In genomic region chr2:70993740-70994139, GRCm38 (mm10) we compare ENCODE assay signal across 23 mouse cellular contexts.
A peak's percentile ranks its signal among the peaks of the same experiment; 100 is the strongest.
DNase-seq lines count a peak whose midpoint lies in the region; ATAC-seq and TF ChIP-seq lines count a peak whose summit lies in the region.
"Had no signal": no experiment of that assay in that cellular context is flagged by ENCODE, and none has a peak within 500 bp of the region (broad histone marks: within the 10 kb centered on the region; RNA-seq: fewer than 3 reads in every experiment).

No protein-coding gene starts in this region.

- no peak overlapping the region for H3K4me3 ChIP-seq in heart, embryonic 10.5 days
- H3K4me3 ChIP-seq in liver, embryonic 13.5 days (replicated peaks): no peak overlapping the region
- no peak overlapping the region for H3K4me3 ChIP-seq in liver, postnatal 0 days (ENCODE audit: low read depth, low read length)
- no peak overlapping the region for H3K4me3 ChIP-seq in hindbrain, embryonic 12.5 days
- H3K4me3 ChIP-seq: embryonic facial prominence, embryonic 12.5 days; forebrain, embryonic 13.5 days; heart, adult 2 months; heart, embryonic 12.5 days; hindbrain, embryonic 13.5 days had no signal

- no peaks in the 10 kb centered on the region for H3K9me3 ChIP-seq in heart, embryonic 10.5 days
- no peaks in the 10 kb centered on the region for H3K9me3 ChIP-seq in liver, embryonic 13.5 days (replicated peaks)
- no peaks in the 10 kb centered on the region for H3K9me3 ChIP-seq in liver, postnatal 0 days (ENCODE audit: low read length)
- no peaks in the 10 kb centered on the region for H3K9me3 ChIP-seq in hindbrain, embryonic 12.5 days (replicated peaks)
- H3K9me3 ChIP-seq: embryonic facial prominence, embryonic 12.5 days; forebrain, embryonic 13.5 days; G1E; hindbrain, embryonic 13.5 days had no signal

- peak; percentile 48; the same call in 1 of the 2 replicates for ATAC-seq in liver, embryonic 13.5 days (ENCODE audit: low read depth)
- 0 out of 2 replicates have a peak, but pooled peaks have one; percentile 21 for ATAC-seq in liver, postnatal 0 days
- no peak for ATAC-seq in hindbrain, embryonic 12.5 days (ENCODE audit: low FRiP score)
- ATAC-seq: CD4-positive, CD25-positive, alpha-beta regulatory T cell, adult 4 months; forebrain, embryonic 13.5 days; forebrain, postnatal 0 days; hindbrain, postnatal 0 days had no signal

- no peak for TF ChIP-seq CTCF in liver, postnatal 0 days (IDR thresholded peaks at IDR 0.05; ENCODE audit: low read depth)

- WGBS in heart, embryonic 10.5 days: 70% methylated on average over 3 of the region's 3 CpGs
- WGBS in liver, embryonic 13.5 days (ENCODE audit: insufficient replicate concordance): 54% methylated on average over 3 of the region's 3 CpGs
- WGBS in liver, postnatal 0 days (ENCODE audit: insufficient replicate concordance): 58% methylated on average over 3 of the region's 3 CpGs
- WGBS in hindbrain, embryonic 12.5 days: 95% methylated on average over 3 of the region's 3 CpGs

- H3K27ac ChIP-seq in heart, embryonic 10.5 days: peak overlapping the region; percentile 69; the same call in 1 of the 2 replicates
- peak overlapping the region; percentile 39; the same call in 1 of the 2 replicates for H3K27ac ChIP-seq in liver, embryonic 13.5 days
- H3K27ac ChIP-seq in liver, postnatal 0 days (ENCODE audit: low read depth): 0 out of 2 replicates have a peak overlapping the region, but pooled peaks have one; percentile 25
- no peak overlapping the region for H3K27ac ChIP-seq in hindbrain, embryonic 12.5 days
- H3K27ac ChIP-seq: embryonic facial prominence, embryonic 12.5 days; forebrain, embryonic 13.5 days; heart, adult 2 months; hindbrain, embryonic 13.5 days; hindbrain, postnatal 0 days had no signal

- no peaks in the 10 kb centered on the region for H3K27me3 ChIP-seq in heart, embryonic 10.5 days (ENCODE audit: insufficient read depth, poor library complexity, severe bottlenecking)
- H3K27me3 ChIP-seq in liver, embryonic 13.5 days: 0 out of 2 replicates have a peak, but pooled peaks cover 3% of the 10 kb centered on the region
- H3K27me3 ChIP-seq in liver, postnatal 0 days (ENCODE audit: insufficient read depth, low read length): no peaks in the 10 kb centered on the region
- H3K27me3 ChIP-seq in hindbrain, embryonic 12.5 days: no peaks in the 10 kb centered on the region
- H3K27me3 ChIP-seq: embryonic facial prominence, embryonic 12.5 days; forebrain, embryonic 13.5 days; heart, embryonic 12.5 days; hindbrain, embryonic 13.5 days had no signal

- 0 out of 2 replicates have a peak, but pooled peaks have one; percentile 19 for TF ChIP-seq EP300 in liver, postnatal 0 days (IDR thresholded peaks at IDR 0.05; ENCODE audit: low read depth)

- H3K4me1 ChIP-seq in heart, embryonic 10.5 days: peaks cover 34% of the 10 kb centered on the region
- peaks cover 57% of the 10 kb centered on the region for H3K4me1 ChIP-seq in liver, embryonic 13.5 days (replicated peaks)
- H3K4me1 ChIP-seq in liver, postnatal 0 days (ENCODE audit: insufficient read depth): peaks cover 15% of the 10 kb centered on the region
- H3K4me1 ChIP-seq in hindbrain, embryonic 12.5 days: peaks cover 7% of the 10 kb centered on the region
- H3K4me1 ChIP-seq: embryonic facial prominence, embryonic 12.5 days had no signal

- no peak overlapping the region for H3K4me2 ChIP-seq in liver, embryonic 13.5 days
- H3K4me2 ChIP-seq in liver, postnatal 0 days (ENCODE audit: low read depth, low read length): no peak overlapping the region
- no peak overlapping the region for H3K4me2 ChIP-seq in hindbrain, embryonic 12.5 days (replicated peaks)
- H3K4me2 ChIP-seq: embryonic facial prominence, embryonic 12.5 days; forebrain, embryonic 13.5 days; heart, embryonic 12.5 days; hindbrain, embryonic 13.5 days had no signal

- H3K9ac ChIP-seq in liver, embryonic 13.5 days: no peak overlapping the region
- H3K9ac ChIP-seq in liver, postnatal 0 days (replicated peaks): no peak overlapping the region
- no peak overlapping the region for H3K9ac ChIP-seq in hindbrain, embryonic 12.5 days
- H3K9ac ChIP-seq: embryonic facial prominence, embryonic 12.5 days; forebrain, embryonic 13.5 days; forebrain, postnatal 0 days; heart, embryonic 12.5 days; hindbrain, embryonic 13.5 days had no signal

- intact Hi-C loops in heart, postnatal 14 days (cut with DNase I): loop anchor here (5.0 kb wide), 2 partner anchors 39 to 166 kb away; partner anchors contain the start of gene Tlk1

- H3K36me3 ChIP-seq in heart, embryonic 10.5 days: no peaks in the 10 kb centered on the region
- no peaks in the 10 kb centered on the region for H3K36me3 ChIP-seq in liver, embryonic 13.5 days
- H3K36me3 ChIP-seq in liver, postnatal 0 days (replicated peaks; ENCODE audit: insufficient read depth, low read length): no peaks in the 10 kb centered on the region
- no peaks in the 10 kb centered on the region for H3K36me3 ChIP-seq in hindbrain, embryonic 12.5 days
- H3K36me3 ChIP-seq: embryonic facial prominence, embryonic 12.5 days; heart, embryonic 12.5 days; hindbrain, embryonic 13.5 days had no signal

- DNase-seq in heart, embryonic 10.5 days (ENCODE audit: low spot score): no peak
- DNase-seq in heart, postnatal 14 days: no peak
- no peak for DNase-seq in liver, embryonic 13.5 days
- no peak for DNase-seq in liver, postnatal 0 days
- DNase-seq in thymus, postnatal 14 days: no peak
- no peak for DNase-seq in thymus, adult 18-20 months
- DNase-seq: adrenal gland, postnatal 14 days; B cell, adult 2 months; cerebellum, adult 11-12 months; cerebellum, adult 9-10 months; cerebellum, postnatal 25 days; forebrain, postnatal 0 days; gastrocnemius, postnatal 14 days; heart, adult 2 months; heart, postnatal 36 days had no signal
